Mouse (Mus musculus) cerebellum, adult 11 months (tissue): ENCODE measurements around the gene Taf5.

ENCODE experiments used
- DNase-seq: peaks from one replicate; pipeline ENCODE4 v3.0.0; 2022

Taf5 gene

DNA sequence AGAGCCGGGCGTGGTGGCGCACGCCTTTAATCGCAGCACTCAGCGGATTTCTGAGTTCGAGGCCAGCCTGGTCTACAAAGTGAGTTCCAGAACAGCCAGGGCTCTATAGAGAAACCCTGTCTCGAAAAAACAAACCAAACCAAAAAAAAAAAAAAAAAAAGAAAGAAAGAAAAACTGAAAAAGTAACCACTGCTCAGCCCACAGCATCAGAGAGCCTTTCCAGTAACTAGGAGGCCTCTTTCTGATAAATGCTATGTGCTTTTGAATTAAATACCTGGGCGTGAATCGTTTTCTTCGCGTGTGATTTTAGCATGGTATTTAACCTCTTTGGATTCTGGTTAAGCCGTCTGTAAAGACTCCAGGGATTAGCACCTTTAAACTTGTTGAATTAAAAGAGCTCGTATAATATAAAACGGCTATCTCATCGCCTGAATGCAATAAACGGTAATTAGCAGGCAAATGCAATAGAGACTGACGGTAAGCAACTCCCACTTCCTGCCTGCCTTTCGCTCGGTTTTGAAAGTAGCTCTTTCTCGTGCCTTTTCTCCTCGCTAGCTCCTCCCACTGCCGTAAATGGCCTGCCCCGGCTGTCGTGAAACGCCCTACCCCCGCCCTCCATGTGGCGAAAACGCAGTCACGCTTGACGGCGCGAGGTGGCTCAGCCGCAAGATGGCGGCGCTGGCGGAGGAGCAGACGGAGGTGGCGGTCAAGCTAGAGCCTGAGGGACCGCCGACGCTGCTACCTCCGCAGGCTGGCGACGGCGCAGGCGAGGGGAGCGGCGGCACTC, at the start of gene Taf5:
TSS of gene Taf5 (plus strand) at position 651 of the 787 bp plus-strand sequence.
- DNase-seq: peak; percentile 96

DNA sequence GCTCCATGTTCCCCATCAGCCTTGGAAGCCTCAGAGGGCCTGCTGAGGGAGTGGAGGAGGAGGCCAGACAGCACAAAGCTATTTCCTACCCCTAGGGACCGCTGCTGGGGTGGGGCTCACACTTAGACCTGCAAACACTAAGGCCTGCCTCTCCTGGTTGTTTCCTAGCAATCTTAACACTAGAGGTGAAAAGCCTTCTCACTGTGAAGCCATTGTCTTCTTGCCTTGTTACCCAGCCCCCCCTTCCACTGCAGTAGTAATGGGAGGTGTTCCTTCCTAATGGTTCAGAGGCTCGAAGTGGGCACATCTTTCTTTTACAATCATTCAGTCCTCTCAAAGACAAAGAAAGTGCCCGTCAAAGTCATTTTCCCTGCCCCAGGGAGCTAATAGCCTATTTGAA, 49.7 kb upstream of the Taf5 start:
- no peak for DNase-seq

GRCm38 (mm10) chr19:47018330-47018729, 49.2 kb upstream of the Taf5 start:
- DNase-seq: no peak

DNA sequence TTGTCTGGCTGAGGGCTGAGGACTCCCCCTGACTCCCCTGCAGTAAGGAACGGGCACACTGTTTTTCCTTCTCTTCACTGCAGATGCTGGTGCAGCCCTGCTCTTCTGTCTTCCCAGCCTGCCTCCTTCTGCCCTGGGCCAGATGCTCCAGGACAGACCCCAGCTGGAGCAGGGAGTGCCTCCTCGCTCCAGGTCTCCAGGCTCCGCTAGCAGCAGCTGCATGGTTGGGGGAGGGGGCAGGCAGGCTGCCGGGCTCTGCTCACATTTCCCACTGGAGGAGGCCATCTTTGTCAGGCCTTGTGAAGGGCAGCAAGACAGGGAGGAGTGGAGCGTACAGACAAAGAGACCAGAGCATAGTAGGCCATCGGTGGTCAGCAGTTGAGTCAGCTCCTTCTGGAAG, 48.2 kb upstream of the Taf5 start:
- no peak for DNase-seq

DNA sequence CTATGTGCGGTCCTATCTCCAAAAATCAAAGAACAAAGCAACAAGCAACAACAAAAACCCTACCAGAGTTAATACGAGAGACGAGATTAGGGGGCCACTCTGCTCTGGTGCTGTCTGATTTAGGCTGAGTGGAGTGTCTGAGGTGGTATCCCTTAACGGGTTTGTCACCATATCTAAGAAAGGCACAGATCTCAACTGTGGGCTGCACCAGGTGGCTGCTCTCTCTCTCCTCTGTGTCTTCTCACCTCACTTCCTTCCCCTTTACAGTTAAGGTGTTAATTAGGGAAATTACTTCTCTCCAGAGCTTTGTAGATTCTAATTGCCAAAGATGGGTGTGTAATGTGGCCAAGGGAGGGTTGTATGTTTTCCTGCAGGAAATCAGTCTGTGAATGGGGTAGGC, 44.8 kb upstream of the Taf5 start:
- DNase-seq: no peak

- DNase-seq: no peak
These were observed 44.0 kb upstream of the Taf5 start for GRCm38 (mm10) chr19:47023546-47023945.

GRCm38 (mm10) chr19:47024954-47025353, 42.6 kb upstream of the Taf5 start:
- no peak for DNase-seq

GRCm38 (mm10) chr19:47026513-47026912, 41.0 kb upstream of the Taf5 start:
- no peak for DNase-seq

- DNase-seq: no peak
These were observed 37.8 kb upstream of the Taf5 start for GRCm38 (mm10) chr19:47029796-47030195.

DNA sequence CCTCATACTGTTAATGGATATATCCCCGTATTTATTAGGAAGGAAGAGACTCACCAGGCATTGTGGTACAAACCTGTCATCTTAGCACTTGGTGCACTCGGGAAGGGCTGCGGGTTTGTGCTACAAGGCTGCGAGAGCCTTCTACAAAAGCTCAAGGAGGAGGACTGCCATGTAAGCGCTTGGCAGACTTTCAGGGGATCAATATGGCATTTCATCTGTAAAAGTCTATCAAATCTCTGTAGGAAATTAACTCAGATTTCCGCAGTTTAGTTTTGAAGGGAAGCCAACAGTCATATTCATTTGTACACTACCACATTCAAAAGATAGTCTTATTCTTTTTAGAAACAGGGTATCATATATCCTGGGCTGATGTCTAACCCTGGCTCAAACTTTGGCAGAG, 35.8 kb upstream of the Taf5 start:
- no peak for DNase-seq

- DNase-seq: no peak
These were observed 32.6 kb upstream of the Taf5 start for GRCm38 (mm10) chr19:47034916-47035315.

- DNase-seq: no peak
These were observed 30.9 kb upstream of the Taf5 start for GRCm38 (mm10) chr19:47036596-47036995.

GRCm38 (mm10) chr19:47040720-47041473, 26.6 kb upstream of the Taf5 start:
- no peak for DNase-seq

DNA sequence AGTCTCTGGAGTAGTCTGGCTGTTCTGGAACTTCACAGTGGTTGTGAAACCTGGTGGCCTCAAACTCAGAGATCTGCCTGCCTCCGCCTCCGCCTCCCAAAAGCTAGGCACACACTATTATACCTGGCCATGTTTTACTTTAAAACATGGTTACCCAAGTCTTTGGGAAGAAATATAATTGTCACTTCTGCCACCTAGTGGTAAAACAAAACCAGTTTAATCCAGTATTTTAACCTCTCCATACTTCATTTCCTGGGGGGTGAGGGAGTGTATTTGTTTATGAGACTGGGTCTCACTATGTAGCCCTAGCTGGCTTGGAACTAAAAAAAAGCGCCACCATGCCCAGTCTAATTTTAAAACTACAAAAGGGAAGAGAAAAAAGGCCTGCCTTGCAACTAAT, 23.9 kb upstream of the Taf5 start:
- no peak for DNase-seq

- no peak for DNase-seq
These were observed 21.2 kb upstream of the Taf5 start for GRCm38 (mm10) chr19:47046343-47046742.

DNA sequence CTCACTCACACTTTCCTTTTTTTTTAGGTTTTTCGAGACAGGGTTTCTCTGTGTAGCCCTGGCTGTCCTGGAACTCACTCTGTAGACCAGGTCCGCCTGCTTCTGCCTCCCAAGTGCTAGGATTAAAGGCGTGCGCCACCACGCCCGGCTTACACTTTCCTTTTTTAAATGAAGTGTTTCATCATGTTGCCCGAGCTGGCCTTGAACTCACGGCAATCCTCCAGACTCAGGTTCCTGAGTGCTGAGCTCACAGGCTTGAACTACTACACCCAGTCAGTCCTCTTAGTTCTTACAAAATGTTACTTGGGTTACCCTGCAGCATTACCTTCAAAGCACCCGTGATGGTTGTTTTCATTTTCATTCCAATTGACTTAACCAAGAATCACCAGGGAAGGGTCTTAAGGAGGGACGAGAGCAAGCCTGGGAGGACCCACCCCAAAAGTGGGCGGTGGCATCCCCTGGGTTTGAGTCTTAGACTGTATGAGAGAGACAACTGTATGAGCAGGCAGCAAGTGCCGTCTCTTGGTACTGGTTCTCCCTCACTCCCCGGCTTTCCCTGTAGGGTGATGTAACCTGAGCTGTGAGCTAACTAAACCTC, 20.2 kb upstream of the Taf5 start:
- no peak for DNase-seq

- DNase-seq: no peak
These were observed 18.5 kb upstream of the Taf5 start for GRCm38 (mm10) chr19:47049061-47049460.

DNA sequence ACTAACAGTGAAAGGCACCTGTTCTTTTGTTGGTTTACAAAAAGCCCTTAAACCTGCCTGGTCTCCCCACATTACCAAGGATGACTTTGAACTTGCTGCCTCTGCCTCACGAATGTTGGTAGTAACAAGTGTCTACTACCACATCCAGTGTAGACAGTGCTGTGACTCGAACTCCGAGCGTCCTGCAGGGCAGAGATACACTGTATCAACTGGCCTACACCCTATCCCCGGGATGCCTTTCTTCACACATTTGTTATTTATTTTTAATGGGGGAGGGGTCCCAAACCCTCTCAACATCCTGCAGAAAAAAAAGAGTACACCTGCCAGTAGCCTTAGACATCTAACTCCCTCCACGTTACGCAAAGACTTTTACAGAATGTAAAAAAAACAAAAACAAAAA, 17.7 kb upstream of the Taf5 start:
- DNase-seq: no peak

GRCm38 (mm10) chr19:47050271-47051032, 17.1 kb upstream of the Taf5 start, which contains the start of gene Pcgf6:
Gene Pcgf6 (minus strand): TSS chr19:47050906.
- DNase-seq: peak; percentile 84

DNA sequence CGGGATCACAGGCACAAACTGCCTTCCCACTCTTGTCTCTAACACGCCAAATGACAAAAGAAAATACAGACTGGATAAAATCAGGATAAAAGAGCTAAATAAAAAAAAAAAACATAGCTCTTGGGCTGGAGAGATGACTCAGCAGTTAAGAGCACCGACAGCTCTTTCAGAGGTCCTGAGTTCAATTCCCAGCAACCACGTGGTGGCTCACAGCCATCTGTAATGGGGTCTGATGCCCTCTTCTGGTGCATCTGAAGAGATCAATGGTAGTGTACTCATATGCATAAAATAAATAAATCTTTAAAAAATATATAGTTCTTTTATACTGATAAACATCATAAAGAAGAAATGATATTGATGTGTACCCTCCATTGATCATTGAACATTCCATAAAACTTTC, 14.6 kb upstream of the Taf5 start:
- no peak for DNase-seq

GRCm38 (mm10) chr19:47053471-47053870, 14.1 kb upstream of the Taf5 start:
- DNase-seq: no peak

DNA sequence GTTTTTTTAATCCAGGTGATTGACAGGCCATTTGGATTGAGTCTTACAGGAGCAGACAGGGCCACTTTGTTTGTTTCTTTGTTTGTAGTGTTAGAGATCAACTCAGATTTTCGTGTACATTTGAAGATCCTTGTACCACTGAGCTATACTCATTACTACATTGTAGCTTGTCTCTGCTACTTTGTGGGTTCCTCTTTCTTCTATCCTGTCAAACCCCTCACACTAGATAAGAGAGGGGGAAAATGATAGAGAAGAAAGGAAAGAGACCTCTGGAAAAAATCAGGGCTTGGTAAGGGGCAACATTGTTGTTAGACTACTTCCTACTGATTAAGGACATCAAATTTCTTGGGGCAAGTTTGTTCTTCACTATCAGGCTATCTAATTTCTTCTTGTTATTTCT, 9.9 kb upstream of the Taf5 start:
- DNase-seq: no peak

GRCm38 (mm10) chr19:47065860-47066259, 1.7 kb upstream of the Taf5 start:
- no peak for DNase-seq
